Mouse (Mus musculus) large intestine, adult 2 months (tissue): ENCODE data around the gene Gsg1. TPM values are rescaled to one million over a fixed set of nuclear protein-coding genes. Genes with fewer than 3 reads are reported as not detected.

Source experiments
- DNase-seq: peaks from one replicate; pipeline ENCODE4 v3.0.0-alpha.2; 2012; ENCODE audit warnings: low read depth, low spot score
- WGBS: fragments of 180-500 bp; shearing (Covaris S2); methylation state at CpG from one replicate; pipeline ENCODE4 v1.1.7; 2018; 5-methylcytosine and 5-hydroxymethylcytosine counted together
- polyA plus RNA-seq: library from polyadenylated mRNA; depleted of rRNA; stranded (reverse); fragments of >200 nt; gene quantifications from 2 replicates; pipeline ENCODE4 v1.2.3, GENCODE M21; 2012

Gsg1 gene
- polyA plus RNA-seq, 1 experiment = 1.1 TPM

GRCm38 (mm10) chr6:135264136-135264535 is 10.0 kb upstream of the Gsg1 start:
- DNase-seq = no peak
- WGBS = 97% methylated on average over 6 of the region's 6 CpGs

DNA sequence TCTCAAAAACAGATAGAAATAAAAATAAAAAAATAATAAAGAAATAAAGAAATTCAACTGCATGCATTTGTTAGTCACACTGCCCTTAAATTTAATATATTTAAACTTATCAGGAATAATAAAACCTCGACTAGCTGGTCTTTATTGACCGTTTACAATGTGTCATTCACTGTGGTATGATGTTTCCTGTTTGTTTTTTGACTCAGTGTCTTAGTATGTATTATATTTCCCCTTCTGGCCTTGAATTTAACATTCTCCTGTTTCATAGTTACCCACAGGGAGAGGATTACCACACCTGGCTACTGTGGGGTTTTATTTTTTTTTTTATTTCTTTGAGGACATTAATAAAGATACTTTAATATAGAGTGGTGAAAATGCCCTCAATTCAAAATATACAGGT is 8.4 kb upstream of the Gsg1 start:
- 16% methylated on average over 2 of the region's 2 CpGs for WGBS
- DNase-seq = no peak

- no peak for DNase-seq
- 91% methylated on average over 9 of the region's 9 CpGs for WGBS
Observed at GRCm38 (mm10) chr6:135261124-135261523, 7.0 kb upstream of the Gsg1 start.

- no peak for DNase-seq
- 92% methylated on average over 6 of the region's 6 CpGs for WGBS
Observed at GRCm38 (mm10) chr6:135260435-135260834, 6.3 kb upstream of the Gsg1 start.

- 5% methylated on average over 16 of the region's 16 CpGs for WGBS
- peak; percentile 76 for DNase-seq
Observed at GRCm38 (mm10) chr6:135252728-135253077, 1.4 kb downstream of the Gsg1 start.

GRCm38 (mm10) chr6:135251849-135252727 is 2.1 kb downstream of the Gsg1 start:
- WGBS = 64% methylated on average over 24 of the region's 24 CpGs
- DNase-seq = no peak

GRCm38 (mm10) chr6:135250926-135251699 is 3.0 kb downstream of the Gsg1 start:
- 49% methylated on average over 19 of the region's 19 CpGs for WGBS

DNA sequence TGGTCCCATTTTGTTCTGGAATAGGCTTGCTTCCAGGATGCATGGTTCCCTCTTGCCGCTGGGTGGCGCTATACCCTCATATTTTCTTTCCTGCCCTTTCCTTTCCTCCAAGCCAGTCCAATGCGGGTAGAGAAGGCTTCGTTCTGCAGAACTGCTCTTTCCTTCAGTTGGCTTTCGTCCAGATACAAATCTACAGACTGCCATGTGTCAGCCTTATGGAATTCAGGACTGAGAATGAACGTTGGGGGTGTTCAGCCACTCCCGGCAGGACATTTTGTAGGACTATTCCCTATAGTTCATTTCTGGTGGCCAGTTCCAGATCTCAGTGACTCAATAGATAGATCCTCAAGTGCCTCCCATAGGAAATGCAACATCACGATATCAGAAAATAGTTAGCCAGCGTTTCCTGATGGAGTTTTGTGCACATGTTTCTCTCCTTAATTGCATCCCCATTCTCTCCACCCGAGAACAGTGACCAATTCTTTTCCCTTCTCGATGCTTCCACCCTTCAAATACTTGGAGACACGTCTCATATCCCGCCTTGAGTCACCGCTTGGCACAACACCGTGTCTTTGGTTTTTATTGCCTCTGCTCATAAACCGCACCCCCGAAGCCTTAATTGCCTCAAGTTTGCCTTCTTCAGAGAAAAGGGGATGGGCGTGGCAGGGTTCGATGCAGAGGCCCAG is 4.2 kb downstream of the Gsg1 start:
- WGBS = 5% methylated on average over 19 of the region's 19 CpGs
- DNase-seq = peak; percentile 96

More at GRCm38 (mm10) chr6:135250926-135251699, 3.0 kb downstream of the Gsg1 start:
- no peak for DNase-seq

DNA sequence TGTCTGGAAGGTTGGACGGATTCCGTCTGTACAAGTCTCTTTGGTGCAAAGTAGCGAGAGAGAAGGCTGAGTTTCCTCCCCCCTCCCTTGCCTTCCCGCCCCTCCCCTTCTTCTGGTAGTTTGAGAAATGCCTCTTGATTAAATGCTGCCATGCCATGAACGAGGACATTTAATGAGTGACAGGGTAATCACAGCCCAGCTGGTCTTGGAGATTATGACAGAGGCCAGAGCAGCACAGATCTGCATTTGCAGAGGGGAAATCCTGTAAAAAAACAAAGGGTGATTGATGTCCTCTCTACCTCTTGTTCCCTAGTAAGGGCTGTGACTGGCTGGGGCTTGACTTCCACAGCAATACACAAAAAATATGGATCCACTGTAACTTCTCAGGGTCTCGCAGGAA is 6.3 kb downstream of the Gsg1 start:
- DNase-seq = no peak
- WGBS = 66% methylated on average over 6 of the region's 6 CpGs

- WGBS = 74% methylated on average over 8 of the region's 8 CpGs
- no peak for DNase-seq
Observed at GRCm38 (mm10) chr6:135245586-135245985, 8.6 kb downstream of the Gsg1 start.

GRCm38 (mm10) chr6:135240361-135240760 is 13.8 kb downstream of the Gsg1 start:
- 89% methylated on average over 8 of the region's 8 CpGs for WGBS
- DNase-seq = no peak

- no peak for DNase-seq
- 66% methylated on average over 4 of the region's 4 CpGs for whole genome bisulfite sequencing
Observed at GRCm38 (mm10) chr6:135238211-135238610, 15.9 kb downstream of the Gsg1 start.

- DNase-seq = no peak
- 58% methylated on average over 14 of the region's 14 CpGs for WGBS
Observed at GRCm38 (mm10) chr6:135237326-135237725, 16.8 kb downstream of the Gsg1 start.

DNA sequence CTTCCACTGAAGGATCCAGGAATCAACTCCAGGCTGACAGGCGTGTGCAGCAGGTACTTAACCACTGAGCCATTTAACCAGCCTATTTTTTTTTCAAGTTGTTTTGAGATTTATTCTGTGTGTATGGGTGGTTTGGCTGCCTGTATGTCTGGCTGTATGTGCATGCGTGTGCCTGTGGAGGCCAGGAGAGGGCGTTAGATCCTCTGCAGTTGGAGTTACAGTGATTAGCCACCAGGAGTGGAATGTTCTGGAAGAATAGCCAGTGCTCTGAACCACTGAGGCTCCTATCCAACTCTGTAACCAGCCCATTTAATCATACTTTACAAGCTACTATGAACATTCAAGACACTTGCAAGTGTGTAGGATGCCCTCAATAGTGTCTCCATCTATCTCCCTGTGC is 17.6 kb downstream of the Gsg1 start:
- WGBS = 77% methylated on average over 3 of the region's 3 CpGs
- DNase-seq = no peak

- WGBS = 85% methylated on average over 3 of the region's 3 CpGs
- no peak for DNase-seq
Observed at GRCm38 (mm10) chr6:135235742-135236141, 18.4 kb downstream of the Gsg1 start.

DNA sequence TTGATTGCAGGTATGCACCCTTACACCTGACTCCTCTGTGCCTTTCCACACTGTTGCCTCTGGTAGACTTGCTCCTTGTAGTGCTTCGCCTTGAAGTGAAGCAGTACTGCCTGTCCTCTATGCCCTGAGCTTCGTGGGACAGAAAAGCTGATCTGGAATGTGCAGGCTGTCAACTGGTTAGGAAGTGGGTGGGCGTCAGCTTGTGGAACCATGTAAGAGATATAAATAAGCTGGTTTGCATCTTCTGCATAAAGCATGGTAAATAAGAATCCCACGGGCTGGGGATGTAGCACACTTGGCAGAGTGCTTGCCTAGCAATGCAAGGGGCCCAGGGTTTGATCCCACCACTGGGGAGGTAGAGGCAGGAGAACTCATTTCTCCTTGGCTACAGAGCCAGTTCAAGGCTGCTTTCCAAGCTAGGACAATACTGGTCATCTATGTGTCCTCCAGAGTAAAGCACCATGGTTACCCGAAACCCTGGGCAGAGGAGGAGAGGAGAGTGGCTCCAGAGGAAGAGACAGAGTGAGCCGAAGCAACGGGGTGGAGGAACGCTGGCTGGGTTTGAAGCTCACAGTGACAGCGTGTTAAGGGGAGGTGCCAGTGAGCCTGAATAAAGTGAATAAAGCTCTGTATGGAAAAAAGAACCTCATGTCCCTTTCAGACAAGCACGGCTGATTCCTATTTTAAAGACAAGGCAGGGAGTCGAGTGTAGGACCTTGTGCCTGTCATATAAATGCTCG is 21.5 kb downstream of the Gsg1 start:
- no peak for DNase-seq
- 72% methylated on average over 12 of the region's 12 CpGs for WGBS

GRCm38 (mm10) chr6:135230586-135230985 is 23.6 kb downstream of the Gsg1 start:
- no peak for DNase-seq
- WGBS = 82% methylated on average over 6 of the region's 6 CpGs

GRCm38 (mm10) chr6:135228465-135228941 is 25.6 kb downstream of the Gsg1 start:
- DNase-seq = no peak
- 60% methylated on average over 10 of the region's 10 CpGs for WGBS

DNA sequence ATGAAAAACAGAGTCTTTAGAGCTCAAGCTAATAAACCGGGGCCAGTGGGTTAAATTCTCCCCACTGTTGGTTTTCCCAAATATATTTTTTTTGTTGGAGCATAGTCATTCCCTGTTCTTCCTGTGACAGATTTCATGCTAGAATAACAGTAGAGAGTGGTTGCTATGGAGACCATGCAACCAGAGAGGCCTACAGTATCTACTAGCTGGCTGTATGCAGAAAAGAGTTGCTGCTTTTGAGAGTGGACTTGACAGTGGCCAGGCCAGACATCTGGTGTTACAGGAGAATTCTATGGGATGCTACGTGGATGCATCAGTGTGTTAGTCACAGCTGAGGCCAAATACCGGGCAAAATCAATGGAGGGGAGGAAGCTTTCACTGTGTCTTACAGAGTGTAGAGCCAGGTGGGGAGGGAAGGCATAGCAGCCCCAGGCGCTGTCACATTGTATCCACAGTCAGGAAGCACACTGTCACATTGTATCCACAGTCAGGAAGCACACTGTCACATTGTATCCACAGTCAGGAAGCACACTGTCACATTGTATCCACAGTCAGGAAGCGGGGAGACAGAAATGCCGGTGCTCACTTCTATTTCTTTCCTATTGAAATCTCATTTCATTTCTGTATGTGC is 30.2 kb downstream of the Gsg1 start:
- no peak for DNase-seq
- 78% methylated on average over 6 of the region's 6 CpGs for WGBS
